Mouse (Mus musculus) liver, adult 2 months (tissue): ENCODE data around the gene Ddx18. TPM values are rescaled to one million over a fixed set of nuclear protein-coding genes. Genes with fewer than 3 reads are reported as not detected.

Source experiments
- DNase-seq: peaks from one replicate; pipeline ENCODE4 v3.0.0-alpha.2; 2011; ENCODE audit warnings: low read depth, low spot score; ENCODE audit errors: extremely low read depth
- H3K27ac ChIP-seq: fragments of 200-500 bp; replicated peaks from 2 replicates; pipeline ENCODE4 v1.5.1; 2012; ENCODE audit warnings: low read depth, mild to moderate bottlenecking, control low read depth, inconsistent platforms, low read length; ENCODE audit not compliant: insufficient read depth
- H3K27me3 ChIP-seq: fragments of 200-500 bp; 2 replicates; pipeline ENCODE4 v1.6.1; 2012; ENCODE audit warnings: mild to moderate bottlenecking, moderate library complexity, low read length, inconsistent platforms; ENCODE audit not compliant: control insufficient read depth, insufficient read depth
- H3K36me3 ChIP-seq: fragments of 200-500 bp; 2 replicates; pipeline ENCODE4 v1.6.1; 2012; ENCODE audit warnings: low read length, inconsistent platforms; ENCODE audit not compliant: control insufficient read depth, insufficient read depth
- H3K4me1 ChIP-seq: fragments of 200-500 bp; 2 replicates; pipeline ENCODE4 v1.6.1; 2011; ENCODE audit warnings: low read length; ENCODE audit not compliant: control insufficient read depth, insufficient read depth
- H3K4me3 ChIP-seq: fragments of 200-500 bp; 2 replicates; pipeline ENCODE4 v1.5.1; 2011; ENCODE audit warnings: low read depth, mild to moderate bottlenecking, control low read depth, low read length, moderate library complexity; ENCODE audit not compliant: insufficient read depth
- H3K79me2 ChIP-seq: fragments of 200-500 bp; 2 replicates; pipeline ENCODE4 v1.6.1; 2012; ENCODE audit warnings: inconsistent platforms, mild to moderate bottlenecking, low read length, moderate library complexity; ENCODE audit not compliant: control insufficient read depth, insufficient read depth
- H3K9ac ChIP-seq: fragments of 200-500 bp; 2 replicates; pipeline ENCODE4 v1.6.1; 2012; ENCODE audit warnings: low read depth, mild to moderate bottlenecking, control low read depth, inconsistent platforms, low read length
- CTCF ChIP-seq: fragments of 200-500 bp; IDR thresholded peaks from 2 replicates; pipeline ENCODE4 v1.5.1; 2011; ENCODE audit warnings: low read depth, low read length, control low read depth
- POLR2A ChIP-seq: fragments of 200-500 bp; IDR thresholded peaks from 2 replicates; pipeline ENCODE4 v1.6.1; 2011; ENCODE audit warnings: low read length, control low read depth; ENCODE audit not compliant: insufficient read depth; ENCODE audit errors: extremely low read depth
- WGBS: fragments of 180-500 bp; shearing (Covaris S2); methylation state at CpG from one replicate; pipeline ENCODE4 v1.1.7; 2018; 5-methylcytosine and 5-hydroxymethylcytosine counted together
- polyA plus RNA-seq: library from polyadenylated mRNA; depleted of rRNA; stranded (reverse); fragments of >200 nt; gene quantifications from 2 replicates; pipeline ENCODE4 v1.2.3, GENCODE M21; 2012
- total RNA-seq: library from RNA; depleted of rRNA; stranded (reverse); fragments of >200 nt; gene quantifications from 2 replicates; pipeline ENCODE4 v1.2.3, GENCODE M21; 2014

The Ddx18 gene
- total and polyA plus RNA-seq, 2 experiments = 13.6 to 18.2 TPM

- no peak overlapping the region for H3K4me3 ChIP-seq
- TF ChIP-seq CTCF (no peak), POLR2A (no peak)
- no peak overlapping the region for H3K9ac ChIP-seq
- H3K36me3 ChIP-seq = no peaks in the 10 kb centered on the region
- no peak overlapping the region for H3K27ac ChIP-seq
- DNase-seq = no peak
- no peaks in the 10 kb centered on the region for H3K27me3 ChIP-seq
- H3K79me2 ChIP-seq = no peaks in the 10 kb centered on the region
- 34% methylated on average over 8 of the region's 8 CpGs for WGBS
- no peaks in the 10 kb centered on the region for H3K4me1 ChIP-seq
Observed at GRCm38 (mm10) chr1:121540361-121540760, 27.4 kb downstream of the Ddx18 start.

GRCm38 (mm10) chr1:121531439-121531838, 36.4 kb downstream of the Ddx18 start:
- 65% methylated on average over 7 of the region's 7 CpGs for WGBS
- DNase-seq = no peak

GRCm38 (mm10) chr1:121529286-121529685, 38.5 kb downstream of the Ddx18 start:
- H3K36me3 ChIP-seq = no peaks in the 10 kb centered on the region
- H3K79me2 ChIP-seq = no peaks in the 10 kb centered on the region
- no peak overlapping the region for H3K4me3 ChIP-seq
- DNase-seq = no peak
- no peak overlapping the region for H3K27ac ChIP-seq
- H3K27me3 ChIP-seq = peaks cover 5% of the 10 kb centered on the region; the same call in 1 of the 2 replicates
- no peak overlapping the region for H3K9ac ChIP-seq
- no peaks in the 10 kb centered on the region for H3K4me1 ChIP-seq
- 78% methylated on average over 6 of the region's 6 CpGs for WGBS
- TF ChIP-seq POLR2A (no peak), CTCF (no peak)

More at GRCm38 (mm10) chr1:121531439-121531838, 36.4 kb downstream of the Ddx18 start:
- no peaks in the 10 kb centered on the region for H3K79me2 ChIP-seq
- H3K4me3 ChIP-seq = no peak overlapping the region
- H3K9ac ChIP-seq = no peak overlapping the region
- H3K27me3 ChIP-seq = 0 out of 2 replicates have a peak, but pooled peaks cover 5% of the 10 kb centered on the region
- H3K27ac ChIP-seq = no peak overlapping the region
- no peaks in the 10 kb centered on the region for H3K4me1 ChIP-seq
- TF ChIP-seq CTCF (no peak), POLR2A (no peak)
- no peaks in the 10 kb centered on the region for H3K36me3 ChIP-seq

GRCm38 (mm10) chr1:121528399-121528720, 39.4 kb downstream of the Ddx18 start, which contains the start of gene Htr5b:
Gene Htr5b, minus strand, starts transcription at chr1:121528465.
- no peak for TF ChIP-seq POLR2A
- TF ChIP-seq CTCF = no peak
- 2% methylated on average over 11 of the region's 11 CpGs for WGBS
- Histone ChIP-seq H3K36me3 (no peaks in the 10 kb centered on the region), H3K79me2 (no peaks in the 10 kb centered on the region), H3K4me3 (no peak within 1 kb of the TSS), H3K9ac (no peak within 1 kb of the TSS), H3K4me1 (no peaks in the 10 kb centered on the region), H3K27ac (no peak within 1 kb of the TSS), H3K27me3 (peaks cover 5% of the 10 kb centered on the region; the same call in 1 of the 2 replicates)
- no peak for DNase-seq

GRCm38 (mm10) chr1:121527600-121528398, 40.0 kb downstream of the Ddx18 start:
- TF ChIP-seq CTCF (no peak), POLR2A (no peak)
- 10% methylated on average over 55 of the region's 55 CpGs for WGBS
- Histone ChIP-seq H3K4me1 (no peaks in the 10 kb centered on the region), H3K9ac (no peak overlapping the region), H3K4me3 (no peak overlapping the region), H3K36me3 (no peaks in the 10 kb centered on the region), H3K79me2 (no peaks in the 10 kb centered on the region), H3K27me3 (peaks cover 5% of the 10 kb centered on the region; the same call in 1 of the 2 replicates), H3K27ac (no peak overlapping the region)
- no peak for DNase-seq

GRCm38 (mm10) chr1:121527061-121527460, 40.7 kb downstream of the Ddx18 start:
- WGBS = 43% methylated on average over 17 of the region's 17 CpGs
- no peaks in the 10 kb centered on the region for H3K79me2 ChIP-seq
- no peak overlapping the region for H3K27ac ChIP-seq
- no peak for TF ChIP-seq POLR2A
- DNase-seq = no peak
- H3K36me3 ChIP-seq = no peaks in the 10 kb centered on the region
- H3K4me1 ChIP-seq = no peaks in the 10 kb centered on the region
- H3K9ac ChIP-seq = no peak overlapping the region
- H3K4me3 ChIP-seq = no peak overlapping the region
- peaks cover 5% of the 10 kb centered on the region; the same call in 1 of the 2 replicates for H3K27me3 ChIP-seq
